Mouse (Mus musculus): ENCODE measurements at regions not wholly inside any gene's neighbourhood (a gene's known extent, or its start where the extent isn't known, plus 50 kb on each side); places are given as distances from the start of the nearest gene placed in this dataset. TPM values are rescaled to one million over a fixed set of nuclear protein-coding genes. Genes with fewer than 3 reads are reported as not detected.

GRCm38 (mm10) chr3:17896756-17897155 lies 51.5 kb upstream of the Cypt12 start:
- intact Hi-C loops (cut with DNase I): no loop called here
- DNase-seq (ENCODE audit: low spot score in 2 of 2): no peak

Small RNAs in the stretch of these regions (microRNA-seq; reads per million reads assigned to microRNA genes)
- gene Mir124a-2: not detected
